Mouse (Mus musculus): ENCODE measurements at regions not wholly inside any gene's neighbourhood (a gene's known extent, or its start where the extent isn't known, plus 50 kb on each side); places are given as distances from the start of the nearest gene placed in this dataset.

- DNase-seq (ENCODE audit: low read depth, low spot score): no peak
These were observed 896.6 kb upstream of the Lrrc6 start for GRCm38 (mm10) chr15:67397269-67397668.

GRCm38 (mm10) chr15:67395114-67395513 is 894.4 kb upstream of the Lrrc6 start:
- DNase-seq (ENCODE audit: low read depth, low spot score): no peak

GRCm38 (mm10) chr15:67391918-67392317 is 891.2 kb upstream of the Lrrc6 start:
- no peak for DNase-seq (ENCODE audit: low read depth, low spot score)

GRCm38 (mm10) chr15:67388514-67388913 is 887.8 kb upstream of the Lrrc6 start:
- DNase-seq (ENCODE audit: low read depth, low spot score): no peak

- DNase-seq (ENCODE audit: low read depth, low spot score): no peak
These were observed 886.2 kb upstream of the Lrrc6 start for GRCm38 (mm10) chr15:67386896-67387295.

- no peak for DNase-seq (ENCODE audit: low read depth, low spot score)
These were observed 872.9 kb upstream of the Lrrc6 start for GRCm38 (mm10) chr15:67373599-67373998.

GRCm38 (mm10) chr15:67373030-67373429 is 872.3 kb upstream of the Lrrc6 start:
- DNase-seq (ENCODE audit: low read depth, low spot score): no peak

- DNase-seq (ENCODE audit: low read depth, low spot score): peak; percentile 80
These were observed 863.5 kb upstream of the Lrrc6 start for GRCm38 (mm10) chr15:67364099-67364756.

GRCm38 (mm10) chr15:67361012-67361571 is 860.4 kb upstream of the Lrrc6 start:
- peak; percentile 45 for DNase-seq (ENCODE audit: low read depth, low spot score)

GRCm38 (mm10) chr15:67357867-67358266 is 857.2 kb upstream of the Lrrc6 start:
- DNase-seq (ENCODE audit: low read depth, low spot score): no peak

GRCm38 (mm10) chr15:67355334-67355733 is 854.6 kb upstream of the Lrrc6 start:
- no peak for DNase-seq (ENCODE audit: low read depth, low spot score)

GRCm38 (mm10) chr15:67354598-67355159 is 854.0 kb upstream of the Lrrc6 start:
- no peak for DNase-seq (ENCODE audit: low read depth, low spot score)

GRCm38 (mm10) chr15:67349501-67349900 is 848.8 kb upstream of the Lrrc6 start:
- no peak for DNase-seq (ENCODE audit: low read depth, low spot score)

- no peak for DNase-seq (ENCODE audit: low read depth, low spot score)
These were observed 844.8 kb upstream of the Lrrc6 start for GRCm38 (mm10) chr15:67345179-67346148.

GRCm38 (mm10) chr15:67342050-67342449 is 841.3 kb upstream of the Lrrc6 start:
- DNase-seq (ENCODE audit: low read depth, low spot score): no peak

GRCm38 (mm10) chr15:67337040-67337395 is 836.3 kb upstream of the Lrrc6 start:
- no peak for DNase-seq (ENCODE audit: low read depth, low spot score)

GRCm38 (mm10) chr15:67336294-67337039 is 835.8 kb upstream of the Lrrc6 start:
- DNase-seq (ENCODE audit: low read depth, low spot score): peak; percentile 9

GRCm38 (mm10) chr15:67332521-67332920 is 831.8 kb upstream of the Lrrc6 start:
- no peak for DNase-seq (ENCODE audit: low read depth, low spot score)

GRCm38 (mm10) chr15:67320292-67320691 is 819.6 kb upstream of the Lrrc6 start:
- DNase-seq (ENCODE audit: low read depth, low spot score): no peak

- DNase-seq (ENCODE audit: low read depth, low spot score): no peak
These were observed 814.5 kb upstream of the Lrrc6 start for GRCm38 (mm10) chr15:67315202-67315601.

GRCm38 (mm10) chr15:67313648-67314047 is 812.9 kb upstream of the Lrrc6 start:
- no peak for DNase-seq (ENCODE audit: low read depth, low spot score)
